Mouse (Mus musculus): ENCODE results near the gene Lztr1.

Gene Lztr1

GRCm38 (mm10) chr16:17508546-17509239 lies at the start of gene Lztr1:
Gene Lztr1 (plus strand): TSS chr16:17508688.
- peak; percentile 90 to 93 for DNase-seq (ENCODE audit: low spot score in 2 of 2)

- peak; percentile 31 to 79 for DNase-seq (ENCODE audit: low spot score in 2 of 2)
Measured at GRCm38 (mm10) chr16:17460254-17460653, 48.2 kb upstream of the Lztr1 start.

- no peak for DNase-seq (ENCODE audit: low spot score in 2 of 2)
Measured at GRCm38 (mm10) chr16:17461596-17461995, 46.9 kb upstream of the Lztr1 start.

- no peak for DNase-seq (ENCODE audit: low spot score in 2 of 2)
Measured at GRCm38 (mm10) chr16:17463184-17463583, 45.3 kb upstream of the Lztr1 start.

GRCm38 (mm10) chr16:17466875-17467663 lies 41.4 kb upstream of the Lztr1 start:
- DNase-seq (ENCODE audit: low spot score in 2 of 2): no peak

- no peak for DNase-seq (ENCODE audit: low spot score in 2 of 2)
Measured at GRCm38 (mm10) chr16:17472498-17472897, 36.0 kb upstream of the Lztr1 start.

GRCm38 (mm10) chr16:17474091-17474490 lies 34.4 kb upstream of the Lztr1 start:
- peak in 1 of 2 experiments; percentile 41 for DNase-seq (ENCODE audit: low spot score in 2 of 2)

GRCm38 (mm10) chr16:17474761-17475160 lies 33.7 kb upstream of the Lztr1 start:
- no peak for DNase-seq (ENCODE audit: low spot score in 2 of 2)

GRCm38 (mm10) chr16:17475326-17475725 lies 33.2 kb upstream of the Lztr1 start:
- DNase-seq (ENCODE audit: low spot score in 2 of 2): no peak

- no peak for DNase-seq (ENCODE audit: low spot score in 2 of 2)
Measured at GRCm38 (mm10) chr16:17478331-17478943, 30.1 kb upstream of the Lztr1 start.

- DNase-seq (ENCODE audit: low spot score in 2 of 2): no peak
Measured at GRCm38 (mm10) chr16:17481465-17481864, 27.0 kb upstream of the Lztr1 start.

- DNase-seq (ENCODE audit: low spot score in 2 of 2): peak in 1 of 2 experiments; percentile 49
Measured at GRCm38 (mm10) chr16:17486505-17486904, 22.0 kb upstream of the Lztr1 start.

- DNase-seq (ENCODE audit: low spot score in 2 of 2): peak in 1 of 2 experiments; percentile 54
Measured at GRCm38 (mm10) chr16:17488478-17489468, 19.7 kb upstream of the Lztr1 start.

- DNase-seq (ENCODE audit: low spot score in 2 of 2): peak in 1 of 2 experiments; percentile 52
Measured at GRCm38 (mm10) chr16:17489469-17490111, 18.9 kb upstream of the Lztr1 start, which contains the start of gene Aifm3. Gene Aifm3 (plus strand): TSS chr16:17489611.

GRCm38 (mm10) chr16:17491154-17491553 lies 17.3 kb upstream of the Lztr1 start:
- DNase-seq (ENCODE audit: low spot score in 2 of 2): no peak

GRCm38 (mm10) chr16:17491896-17492561 lies 16.5 kb upstream of the Lztr1 start:
- no peak for DNase-seq (ENCODE audit: low spot score in 2 of 2)

- DNase-seq (ENCODE audit: low spot score in 2 of 2): peak in 1 of 2 experiments; percentile 51
Measured at GRCm38 (mm10) chr16:17496499-17497305, 11.8 kb upstream of the Lztr1 start.

- no peak for DNase-seq (ENCODE audit: low spot score in 2 of 2)
Measured at GRCm38 (mm10) chr16:17499249-17499883, 9.1 kb upstream of the Lztr1 start.

GRCm38 (mm10) chr16:17502681-17503080 lies 5.8 kb upstream of the Lztr1 start:
- DNase-seq (ENCODE audit: low spot score in 2 of 2): no peak

Data from spleen, postnatal 10 days (tissue).